Mouse (Mus musculus) erythroid progenitor cell, adult 5-6 weeks (primary cell): ENCODE results near the gene Clec4f. TPM values are rescaled to one million over a fixed set of nuclear protein-coding genes. Genes with fewer than 3 reads are reported as not detected.
"Not testable (repeated sequence)": the region's sequence is repeated elsewhere in the genome, so short reads cannot be mapped to it uniquely, and the experiment has no call there.

Experiments
- ATAC-seq: replicated peaks from 2 replicates; pipeline ENCODE4 v1.8.0; 2016; ENCODE audit warnings: moderate number of reproducible peaks, mild to moderate bottlenecking, moderate TSS enrichment, inconsistent platforms; ENCODE audit not compliant: poor library complexity, low FRiP score, severe bottlenecking
- total RNA-seq, 2 experiments: library from RNA; stranded (forward) in 1 of 2; stranded (reverse) in 1 of 2; fragments of 150-400 nt in 1 of 2; fragments of 186-747, 209-891 nt in 1 of 2; gene quantifications; 2 replicates each; pipeline versions ENCODE4 v1.2.3 to v1.2.4; 2015 to 2017; ENCODE audit warnings: low replicate concordance in 2 of 2

Gene Clec4f
- total RNA-seq, 2 experiments from 2014 or later: not detected

GRCm38 (mm10) chr6:83635329-83635728 is 20.7 kb downstream of the Clec4f start:
- no peak for ATAC-seq

GRCm38 (mm10) chr6:83634631-83635030 is 21.4 kb downstream of the Clec4f start:
- ATAC-seq: not testable (repeated sequence)

- ATAC-seq: not testable (repeated sequence)
Measured at GRCm38 (mm10) chr6:83634106-83634505, 21.9 kb downstream of the Clec4f start.

- no peak for ATAC-seq
Measured at GRCm38 (mm10) chr6:83631815-83632214, 24.2 kb downstream of the Clec4f start.

GRCm38 (mm10) chr6:83626781-83627180 is 29.2 kb downstream of the Clec4f start:
- ATAC-seq: no peak

GRCm38 (mm10) chr6:83619955-83620354 is 36.0 kb downstream of the Clec4f start:
- ATAC-seq: no peak

- no peak for ATAC-seq
Measured at GRCm38 (mm10) chr6:83617581-83618335, 38.2 kb downstream of the Clec4f start.

GRCm38 (mm10) chr6:83616512-83616911 is 39.5 kb downstream of the Clec4f start:
- no peak for ATAC-seq

- no peak for ATAC-seq
Measured at GRCm38 (mm10) chr6:83614469-83614868, 41.5 kb downstream of the Clec4f start.

- no peak for ATAC-seq
Measured at GRCm38 (mm10) chr6:83612976-83613375, 43.0 kb downstream of the Clec4f start.

- no peak for ATAC-seq
Measured at GRCm38 (mm10) chr6:83599636-83600174, 56.3 kb downstream of the Clec4f start.

GRCm38 (mm10) chr6:83599060-83599550 is 56.9 kb downstream of the Clec4f start:
- ATAC-seq: 0 out of 2 replicates have a peak, but pooled peaks have one; percentile 25

- ATAC-seq: no peak; the same call in 1 of the 2 replicates
Measured at GRCm38 (mm10) chr6:83598646-83599045, 57.3 kb downstream of the Clec4f start.

GRCm38 (mm10) chr6:83597988-83598387 is 58.0 kb downstream of the Clec4f start:
- no peak for ATAC-seq

GRCm38 (mm10) chr6:83595035-83595434 is 61.0 kb downstream of the Clec4f start:
- no peak for ATAC-seq

Other genes starting within 250 kb of the Clec4f start
- 33.5 and 46.5 TPM in 2 replicates for gene Tet3, start 197.1 kb downstream of the Clec4f start, total RNA-seq (2015; ENCODE audit: low replicate concordance)
- 28.2 and 32.9 TPM in 2 replicates for gene Tet3, start 197.1 kb downstream of the Clec4f start, total RNA-seq (2017; ENCODE audit: low replicate concordance)
- gene Dguok, start 149.2 kb downstream of the Clec4f start, total RNA-seq (2015; ENCODE audit: low replicate concordance): 26.0 and 58.4 TPM in 2 replicates
- 25.1 and 27.7 TPM in 2 replicates for gene Dguok, start 149.2 kb downstream of the Clec4f start, total RNA-seq (2017; ENCODE audit: low replicate concordance)
- not detected in 2 replicates for gene Actg2, start 119.9 kb downstream of the Clec4f start, total RNA-seq (2015; ENCODE audit: low replicate concordance)
- not detected in 2 replicates for gene Actg2, start 119.9 kb downstream of the Clec4f start, total RNA-seq (2017; ENCODE audit: low replicate concordance)
- 10.5 and 13.3 TPM in 2 replicates for gene Stambp, start 83.5 kb downstream of the Clec4f start, total RNA-seq (2015; ENCODE audit: low replicate concordance)
- 1.0 and 9.7 TPM in 2 replicates for gene Stambp, start 83.5 kb downstream of the Clec4f start, total RNA-seq (2017; ENCODE audit: low replicate concordance)
- not detected in 2 replicates for gene Cd207, start 21.7 kb upstream of the Clec4f start, total RNA-seq (2015; ENCODE audit: low replicate concordance)
- gene Cd207, start 21.7 kb upstream of the Clec4f start, total RNA-seq (2017; ENCODE audit: low replicate concordance): not detected in 2 replicates
- gene Vax2, start 55.1 kb upstream of the Clec4f start, total RNA-seq (2015; ENCODE audit: low replicate concordance): not detected in 2 replicates
- gene Vax2, start 55.1 kb upstream of the Clec4f start, total RNA-seq (2017; ENCODE audit: low replicate concordance): not detected in 2 replicates
- gene Atp6v1b1, start 86.8 kb upstream of the Clec4f start, total RNA-seq (2015; ENCODE audit: low replicate concordance): not detected in 2 replicates
- not detected in 2 replicates for gene Atp6v1b1, start 86.8 kb upstream of the Clec4f start, total RNA-seq (2017; ENCODE audit: low replicate concordance)
- gene Ankrd53, start 106.5 kb upstream of the Clec4f start, total RNA-seq (2015; ENCODE audit: low replicate concordance): not detected in 2 replicates
- gene Ankrd53, start 106.5 kb upstream of the Clec4f start, total RNA-seq (2017; ENCODE audit: low replicate concordance): not detected in 2 replicates
- 18.9 and 21.3 TPM in 2 replicates for gene Tex261, start 119.6 kb upstream of the Clec4f start, total RNA-seq (2015; ENCODE audit: low replicate concordance)
- gene Tex261, start 119.6 kb upstream of the Clec4f start, total RNA-seq (2017; ENCODE audit: low replicate concordance): 13.2 and 15.1 TPM in 2 replicates
- gene Nagk, start 138.8 kb upstream of the Clec4f start, total RNA-seq (2015; ENCODE audit: low replicate concordance): 4.3 and 5.0 TPM in 2 replicates
- 3.6 and 4.1 TPM in 2 replicates for gene Nagk, start 138.8 kb upstream of the Clec4f start, total RNA-seq (2017; ENCODE audit: low replicate concordance)
- gene Paip2b, start 175.6 kb upstream of the Clec4f start, total RNA-seq (2015; ENCODE audit: low replicate concordance): 4.7 and 8.8 TPM in 2 replicates
- 5.7 and 7.2 TPM in 2 replicates for gene Paip2b, start 175.6 kb upstream of the Clec4f start, total RNA-seq (2017; ENCODE audit: low replicate concordance)
- gene Zfp638, start 210.9 kb upstream of the Clec4f start, total RNA-seq (2015; ENCODE audit: low replicate concordance): 51.6 and 71.0 TPM in 2 replicates
- gene Zfp638, start 210.9 kb upstream of the Clec4f start, total RNA-seq (2017; ENCODE audit: low replicate concordance): 62.9 and 115 TPM in 2 replicates